Mouse (Mus musculus) forebrain, embryonic 14.5 days (tissue): ENCODE data around the gene Neb. TPM values are rescaled to one million over a fixed set of nuclear protein-coding genes. Genes with fewer than 3 reads are reported as not detected.
"Not testable (repeated sequence)": the region's sequence is repeated elsewhere in the genome, so short reads cannot be mapped to it uniquely, and the experiment has no call there.

Experiments used
- ATAC-seq: fragments of 200-750 bp; cut with Nextera tagmentation; 2 replicates; pipeline ENCODE4 v1.8.0; 2017; ENCODE audit warnings: mild to moderate bottlenecking, moderate library complexity
- DNase-seq: peaks from one replicate; pipeline ENCODE4 v3.0.0-alpha.2; 2015; ENCODE audit warnings: low spot score
- H3K27ac ChIP-seq: fragments of 300-500 bp; sonication (generic); 2 replicates; pipeline ENCODE4 v1.5.1; 2014; ENCODE audit warnings: low read depth, mild to moderate bottlenecking, control low read depth, low read length, moderate library complexity
- H3K27me3 ChIP-seq: fragments of 300-500 bp; sonication (generic); replicated peaks from 2 replicates; pipeline ENCODE4 v1.6.1; 2014; ENCODE audit warnings: low read length, control low read depth, mixed read lengths; ENCODE audit not compliant: control insufficient read depth, insufficient read depth
- H3K36me3 ChIP-seq: fragments of 300-500 bp; sonication (generic); 2 replicates; pipeline ENCODE4 v1.6.1; 2014; ENCODE audit warnings: low read length, control low read depth; ENCODE audit not compliant: control insufficient read depth, insufficient read depth
- H3K4me1 ChIP-seq: fragments of 300-500 bp; sonication (generic); 2 replicates; pipeline ENCODE4 v1.6.1; 2014; ENCODE audit warnings: antibody characterized with exemption, low read length, control low read depth; ENCODE audit not compliant: control insufficient read depth, insufficient read depth
- H3K4me2 ChIP-seq: fragments of 300-500 bp; sonication (generic); 2 replicates; pipeline ENCODE4 v1.6.1; 2014; ENCODE audit warnings: mild to moderate bottlenecking, control low read depth, low read length
- H3K4me3 ChIP-seq: fragments of 300-500 bp; sonication (generic); 2 replicates; pipeline ENCODE4 v1.5.1; 2014; ENCODE audit warnings: low read depth, low read length, control low read depth
- H3K9ac ChIP-seq: fragments of 300-500 bp; sonication (generic); 2 replicates; pipeline ENCODE4 v1.6.1; 2014; ENCODE audit warnings: mild to moderate bottlenecking, low read length, control low read depth, moderate library complexity
- H3K9me3 ChIP-seq: fragments of 300-500 bp; sonication (generic); replicated peaks from 2 replicates; pipeline ENCODE4 v1.6.1; 2016; ENCODE audit warnings: low read length, control low read depth, mixed read lengths; ENCODE audit not compliant: control insufficient read depth
- WGBS: fragments of 180-500 bp; shearing (Covaris S2); extraction: QIAGEN DNeasy Blood & Tissue Kit; methylation state at CpG from one replicate; pipeline ENCODE4 v1.1.7; 2014; 5-methylcytosine and 5-hydroxymethylcytosine counted together
- microRNA-seq: library from miRNA; unstranded; fragments of <30 nt; microRNA quantifications from one replicate; pipeline ENCODE4, GENCODE M21; 2016
- polyA plus RNA-seq: library from polyadenylated mRNA; unstranded; fragments of >200 nt; fragmentation: Nextera tagmentation; extraction: Ambion mirVana; gene quantifications from 2 replicates; pipeline ENCODE4 v1.2.1, GENCODE M21; 2014

Neb gene
- polyA plus RNA-seq, 1 experiment from 2014 or later, result 3.6 TPM

- H3K4me1 ChIP-seq, result no peaks in the 10 kb centered on the region
- DNase-seq (peak; percentile 81), ATAC-seq (peak; percentile 95)
- WGBS, result 73% methylated on average over 8 of the region's 8 CpGs
- H3K27ac ChIP-seq, result peak overlapping the region; percentile 40; the same call in 1 of the 2 replicates
- no peak overlapping the region for H3K4me3 ChIP-seq
- H3K36me3 ChIP-seq, result no peaks in the 10 kb centered on the region
- no peak overlapping the region for H3K9ac ChIP-seq
- H3K27me3 ChIP-seq, result no peaks in the 10 kb centered on the region
- no peaks in the 10 kb centered on the region for H3K9me3 ChIP-seq
- H3K4me2 ChIP-seq, result no peak overlapping the region
These were observed 201.7 kb downstream of the Neb start for GRCm38 (mm10) chr2:52176537-52176936.

- Histone ChIP-seq H3K4me1 (no peaks in the 10 kb centered on the region), H3K9ac (no peak overlapping the region), H3K27ac (no peak overlapping the region), H3K4me2 (no peak overlapping the region), H3K36me3 (no peaks in the 10 kb centered on the region), H3K4me3 (no peak overlapping the region), H3K9me3 (no peaks in the 10 kb centered on the region), H3K27me3 (no peaks in the 10 kb centered on the region)
- WGBS, result 90% methylated on average over 4 of the region's 4 CpGs
- ATAC-seq (no peak), DNase-seq (no peak)
These were observed 203.3 kb downstream of the Neb start for GRCm38 (mm10) chr2:52174951-52175350.

GRCm38 (mm10) chr2:52169243-52170005 lies 208.8 kb downstream of the Neb start:
- Histone ChIP-seq H3K27ac (no peak overlapping the region), H3K9me3 (no peaks in the 10 kb centered on the region), H3K4me1 (no peaks in the 10 kb centered on the region), H3K4me2 (no peak overlapping the region), H3K4me3 (no peak overlapping the region), H3K36me3 (no peaks in the 10 kb centered on the region), H3K27me3 (no peaks in the 10 kb centered on the region), H3K9ac (no peak overlapping the region)
- ATAC-seq (no peak), DNase-seq (no peak)
- WGBS, result 95% methylated on average over 7 of the region's 7 CpGs

- H3K4me2 ChIP-seq, result no peak overlapping the region
- H3K36me3 ChIP-seq, result no peaks in the 10 kb centered on the region
- no peaks in the 10 kb centered on the region for H3K27me3 ChIP-seq
- H3K27ac ChIP-seq, result no peak overlapping the region
- no peaks in the 10 kb centered on the region for H3K4me1 ChIP-seq
- no peak overlapping the region for H3K9ac ChIP-seq
- H3K9me3 ChIP-seq, result no peaks in the 10 kb centered on the region
- WGBS, result 86% methylated on average over 3 of the region's 3 CpGs
- ATAC-seq (no peak), DNase-seq (no peak)
- no peak overlapping the region for H3K4me3 ChIP-seq
These were observed 225.2 kb downstream of the Neb start for GRCm38 (mm10) chr2:52153064-52153463.

GRCm38 (mm10) chr2:52133351-52133750 lies 244.9 kb downstream of the Neb start:
- 89% methylated on average over 2 of the region's 2 CpGs for WGBS
- ATAC-seq (no peak), DNase-seq (no peak)
- H3K27ac ChIP-seq, result no peak overlapping the region
- H3K36me3 ChIP-seq, result 0 out of 2 replicates have a peak, but pooled peaks cover 3% of the 10 kb centered on the region
- H3K4me3 ChIP-seq, result no peak overlapping the region
- no peaks in the 10 kb centered on the region for H3K9me3 ChIP-seq
- H3K4me2 ChIP-seq, result no peak overlapping the region
- H3K4me1 ChIP-seq, result no peaks in the 10 kb centered on the region
- no peaks in the 10 kb centered on the region for H3K27me3 ChIP-seq
- no peak overlapping the region for H3K9ac ChIP-seq

GRCm38 (mm10) chr2:52131370-52131769 lies 246.9 kb downstream of the Neb start:
- DNase-seq, H3K4me1 ChIP-seq, H3K27me3 ChIP-seq, ATAC-seq, H3K36me3 ChIP-seq, H3K9me3 ChIP-seq, H3K4me2 ChIP-seq, H3K27ac ChIP-seq, H3K4me3 ChIP-seq, H3K9ac ChIP-seq: not testable (repeated sequence)
- 96% methylated on average over 20 of the region's 20 CpGs for WGBS

- no peak for DNase-seq
- Histone ChIP-seq H3K4me3 (no peak overlapping the region), H3K36me3 (peaks cover 80% of the 10 kb centered on the region), H3K9ac (no peak overlapping the region), H3K4me1 (no peaks in the 10 kb centered on the region), H3K27me3 (no peaks in the 10 kb centered on the region), H3K4me2 (no peak overlapping the region), H3K9me3 (no peaks in the 10 kb centered on the region), H3K27ac (no peak overlapping the region)
- WGBS, result 97% methylated on average over 1 of the region's 1 CpGs
- ATAC-seq, result no peak
These were observed 264.2 kb downstream of the Neb start for GRCm38 (mm10) chr2:52114086-52114485.

Small RNA genes lying within 50 kb of the gene (microRNA-seq; reads per million reads assigned to microRNA genes)
- not detected for gene Gm22095

Other genes with a start within 250 kb of the Neb start
- 57.6 and 59.1 TPM in 2 replicates for gene Arl5a, start 46.4 kb upstream of the Neb start, polyA plus RNA-seq